Mouse (Mus musculus) MEL (cell line): ENCODE measurements around the gene Fgfr2. TPM values are rescaled to one million over a fixed set of nuclear protein-coding genes. Genes with fewer than 3 reads are reported as not detected.

Experiments
- DNase-seq: peaks from one replicate; pipeline ENCODE4 v3.0.0; 2011; ENCODE audit warnings: low read depth, low spot score
- H3K27ac ChIP-seq: 2 replicates; pipeline ENCODE4 v1.5.1; 2012; ENCODE audit warnings: low read depth, mild to moderate bottlenecking, control low read depth, low read length, moderate library complexity; ENCODE audit not compliant: control insufficient read depth
- H3K27me3 ChIP-seq, 2 experiments: fragments of 150-350 bp in 1 of 2; sonication (generic) in 1 of 2; 2 replicates each; pipeline ENCODE4 v1.6.1; 2012; ENCODE audit warnings: low read length in 2 of 2, mild to moderate bottlenecking in 2 of 2, improper control_type of control experiment in 1 of 2, moderate library complexity in 1 of 2; ENCODE audit not compliant: insufficient read depth in 2 of 2, control insufficient read depth in 1 of 2
- H3K36me3 ChIP-seq, 2 experiments: 2 replicates each; pipeline ENCODE4 v1.6.1; 2012 to 2014; ENCODE audit warnings: low read length in 2 of 2, improper control_type of control experiment in 1 of 2, inconsistent platforms in 1 of 2, mild to moderate bottlenecking in 1 of 2; ENCODE audit not compliant: insufficient read depth in 2 of 2, control insufficient read depth in 1 of 2
- H3K4me1 ChIP-seq, 2 experiments: fragments of 150-350 bp in 1 of 2; sonication (generic) in 1 of 2; 2 replicates each; pipeline ENCODE4 v1.6.1; 2012; ENCODE audit warnings: low read length in 2 of 2, improper control_type of control experiment in 1 of 2, mild to moderate bottlenecking in 1 of 2; ENCODE audit not compliant: insufficient read depth in 2 of 2, control insufficient read depth in 1 of 2
- H3K4me3 ChIP-seq, 2 experiments: fragments of 150-350 bp in 1 of 2; sonication (generic) in 1 of 2; 2 replicates each; pipeline ENCODE4 v1.5.1; 2012; ENCODE audit warnings: low read depth in 2 of 2, low read length in 2 of 2, mild to moderate bottlenecking in 2 of 2, moderate library complexity in 2 of 2, control low read depth in 1 of 2, improper control_type of control experiment in 1 of 2; ENCODE audit not compliant: control insufficient read depth in 1 of 2, insufficient read depth in 1 of 2
- H3K79me2 ChIP-seq: 2 replicates; pipeline ENCODE4 v1.6.1; 2012; ENCODE audit warnings: mild to moderate bottlenecking, low read length, moderate library complexity; ENCODE audit not compliant: control insufficient read depth, poor library complexity, insufficient read depth
- H3K9ac ChIP-seq: 2 replicates; pipeline ENCODE4 v1.6.1; 2012; ENCODE audit warnings: low read depth, mild to moderate bottlenecking, control low read depth, low read length, moderate library complexity; ENCODE audit not compliant: control insufficient read depth, poor library complexity, severe bottlenecking
- H3K9me3 ChIP-seq: fragments of 150-350 bp; sonication (generic); replicated peaks from 2 replicates; pipeline ENCODE4 v1.6.1; 2012; ENCODE audit warnings: mild to moderate bottlenecking, low read length, improper control_type of control experiment, moderate library complexity; ENCODE audit not compliant: insufficient read depth
- BHLHE40 ChIP-seq: IDR thresholded peaks from 2 replicates; pipeline ENCODE4 v1.6.1; 2012; ENCODE audit warnings: low read depth, mild to moderate bottlenecking, inconsistent platforms, low read length, improper control_type of control experiment, borderline replicate concordance
- GABPA ChIP-seq: IDR thresholded peaks from 2 replicates; pipeline ENCODE4 v1.6.1; 2012; ENCODE audit warnings: low read depth, mild to moderate bottlenecking, inconsistent platforms, low read length, improper control_type of control experiment, moderate library complexity
- GATA1 ChIP-seq: IDR thresholded peaks from 2 replicates; pipeline ENCODE4 v1.6.1; 2011; ENCODE audit warnings: low read depth, low read length, improper control_type of control experiment
- MAX ChIP-seq: IDR thresholded peaks from 2 replicates; pipeline ENCODE4 v1.6.1; 2011; ENCODE audit warnings: low read length, improper control_type of control experiment
- MEF2A ChIP-seq: IDR thresholded peaks from 2 replicates; pipeline ENCODE4 v1.6.1; 2014; ENCODE audit warnings: low read depth, mild to moderate bottlenecking, inconsistent platforms, low read length, improper control_type of control experiment; ENCODE audit not compliant: poor library complexity, insufficient replicate concordance, severe bottlenecking; ENCODE audit errors: extremely low read depth
- MXI1 ChIP-seq: IDR thresholded peaks from 2 replicates; pipeline ENCODE4 v1.6.1; 2011; ENCODE audit warnings: mild to moderate bottlenecking, low read depth, low read length, improper control_type of control experiment
- MYB ChIP-seq: IDR thresholded peaks from 2 replicates; pipeline ENCODE4 v1.6.1; 2011; ENCODE audit warnings: mild to moderate bottlenecking, low read depth, low read length, improper control_type of control experiment
- MYC ChIP-seq: IDR thresholded peaks from 2 replicates; pipeline ENCODE4 v1.6.1; 2011; ENCODE audit warnings: low read depth, mild to moderate bottlenecking, low read length, improper control_type of control experiment, moderate library complexity
- NELFE ChIP-seq: IDR thresholded peaks from 2 replicates; pipeline ENCODE4 v1.6.1; 2011; ENCODE audit warnings: low read depth, low read length, improper control_type of control experiment
- POLR2AphosphoS2 ChIP-seq: IDR thresholded peaks from 2 replicates; pipeline ENCODE4 v1.6.1; 2011; ENCODE audit warnings: low read length, improper control_type of control experiment
- RCOR1 ChIP-seq: IDR thresholded peaks from 2 replicates; pipeline ENCODE4 v1.6.1; 2012; ENCODE audit warnings: low read depth, mild to moderate bottlenecking, inconsistent platforms, low read length, improper control_type of control experiment
- SMC3 ChIP-seq: IDR thresholded peaks from 2 replicates; pipeline ENCODE4 v1.6.1; 2011; ENCODE audit warnings: low read depth, low read length, improper control_type of control experiment
- TAL1 ChIP-seq: IDR thresholded peaks from 2 replicates; pipeline ENCODE4 v1.6.1; 2012; ENCODE audit warnings: mild to moderate bottlenecking, inconsistent platforms, low read length, moderate library complexity, mixed read lengths
- TBP ChIP-seq: IDR thresholded peaks from 2 replicates; pipeline ENCODE4 v1.8.0; 2011; ENCODE audit warnings: low read depth, low read length, improper control_type of control experiment
- TCF12 ChIP-seq: IDR thresholded peaks from 2 replicates; pipeline ENCODE4 v1.6.1; 2014; ENCODE audit warnings: low read depth, mild to moderate bottlenecking, inconsistent platforms, low read length, improper control_type of control experiment, moderate library complexity
- UBTF ChIP-seq: IDR thresholded peaks from 2 replicates; pipeline ENCODE4 v1.6.1; 2012; ENCODE audit warnings: low read depth, mild to moderate bottlenecking, inconsistent platforms, low read length, improper control_type of control experiment, moderate library complexity, borderline replicate concordance; ENCODE audit not compliant: insufficient read depth
- USF2 ChIP-seq, 2 experiments: IDR thresholded peaks; 2 replicates each; pipeline ENCODE4 v1.6.1; 2011 to 2012; ENCODE audit warnings: improper control_type of control experiment in 2 of 2, low read length in 2 of 2, borderline replicate concordance in 1 of 2, inconsistent platforms in 1 of 2, low read depth in 1 of 2, mild to moderate bottlenecking in 1 of 2; ENCODE audit not compliant: insufficient read depth in 1 of 2
- polyA plus RNA-seq, 2 experiments: library from polyadenylated mRNA; stranded (reverse) in 1 of 2; unstranded in 1 of 2; fragments of >175 nt in 1 of 2; fragments of >200 nt in 1 of 2; gene quantifications; 2 replicates each; pipeline versions ENCODE4 v1.2.1 to v1.2.4; 2012; ENCODE audit warnings: low replicate concordance in 2 of 2, low read depth in 1 of 2; ENCODE audit not compliant: insufficient read length in 2 of 2, insufficient read depth in 1 of 2, missing spikeins in 1 of 2
- total RNA-seq: library from RNA; depleted of rRNA; stranded (reverse); fragments of 300-350 nt; gene quantifications from 2 replicates; pipeline ENCODE4 v1.2.3, GENCODE M21; 2012

Fgfr2 gene
- total and polyA plus RNA-seq, 3 experiments: not detected

DNA sequence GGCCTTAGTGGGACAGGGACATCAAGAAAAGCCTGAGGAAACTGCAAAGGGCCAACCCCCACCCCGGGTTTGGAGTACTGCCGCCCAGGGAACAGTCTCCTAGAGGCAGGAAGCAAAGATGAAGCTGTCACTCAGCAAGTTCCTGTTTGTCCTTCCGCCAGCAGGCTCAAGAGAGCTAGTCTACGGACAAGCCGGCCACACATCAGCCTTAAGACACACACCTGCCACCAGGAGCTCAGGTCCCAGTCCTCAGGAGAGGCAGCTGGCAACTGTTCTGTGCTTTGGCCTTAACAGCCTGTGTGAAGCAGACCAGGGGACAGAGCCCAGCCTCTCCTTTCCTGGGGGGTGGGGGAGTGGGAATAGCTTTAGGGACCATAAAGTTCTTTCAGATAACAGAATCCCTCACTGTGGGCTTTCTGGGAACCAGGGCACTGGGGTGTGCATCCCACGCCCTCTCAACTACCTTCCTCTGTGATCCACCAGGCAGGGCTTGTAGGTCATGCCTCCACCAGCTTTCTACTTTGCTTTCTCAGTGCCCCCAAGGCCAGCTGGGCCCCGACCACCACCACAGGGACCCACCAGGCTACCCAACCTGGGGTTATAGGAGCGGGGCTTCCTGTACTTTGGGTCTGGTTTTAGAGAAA is 409.5 kb downstream of the Fgfr2 start:
- Histone ChIP-seq H3K9me3 (no peaks in the 10 kb centered on the region), H3K4me3 (no peak overlapping the region), H3K9ac (no peak overlapping the region), H3K79me2 (no peaks in the 10 kb centered on the region), H3K36me3 (peaks cover 0 to 5% of the 10 kb centered on the region in 2 experiments; a peak in 2 of 4 replicates), H3K27me3 (no peaks in the 10 kb centered on the region), H3K27ac (no peak overlapping the region), H3K4me1 (no peaks in the 10 kb centered on the region; a peak in 1 of 4 replicates)
- no peak for DNase-seq
- TF ChIP-seq GATA1 (no peak), TBP (no peak), TAL1 (no peak)

DNA sequence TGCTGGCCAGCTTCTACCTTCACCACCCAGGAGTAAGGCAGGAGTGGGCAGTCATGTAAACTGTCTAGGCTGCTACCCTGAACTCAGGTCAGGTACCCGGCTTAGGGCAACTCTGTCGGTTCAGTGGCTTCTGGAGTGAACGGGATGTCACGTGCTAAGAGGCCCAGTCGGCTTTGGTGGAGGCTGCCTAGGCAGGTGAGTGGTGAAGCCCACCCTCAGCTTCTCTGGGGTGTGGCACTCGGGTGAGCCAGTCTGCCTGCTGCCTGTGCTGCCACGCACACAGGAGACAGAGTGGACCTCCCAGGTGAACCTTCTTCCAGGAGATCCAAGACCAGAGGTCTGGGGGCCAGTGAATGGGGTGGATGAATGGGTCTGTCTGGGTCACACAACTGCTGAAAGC is 410.2 kb downstream of the Fgfr2 start:
- H3K9me3 ChIP-seq: no peaks in the 10 kb centered on the region
- H3K79me2 ChIP-seq: no peaks in the 10 kb centered on the region
- DNase-seq: no peak
- no peak overlapping the region for H3K4me3 ChIP-seq
- TF ChIP-seq TCF12 (no peak), MXI1 (no peak), GABPA (no peak), UBTF (no peak), MEF2A (no peak), NELFE (no peak), SMC3 (no peak), BHLHE40 (no peak), USF2 (IDR thresholded peaks at IDR 0.05; ENCODE audit: borderline replicate concordance in 1 of 2, insufficient read depth in 1 of 2, low read depth in 1 of 2, low read length in 2 of 2) (no peak), POLR2AphosphoS2 (no peak), MYB (no peak), MYC (no peak), MAX (no peak), RCOR1 (no peak)
- TF ChIP-seq, all 39 proteins: peak for 0
- Histone ChIP-seq H3K36me3 (peaks cover 0 to 5% of the 10 kb centered on the region in 2 experiments; a peak in 2 of 4 replicates), H3K27me3 (no peaks in the 10 kb centered on the region), H3K4me1 (no peaks in the 10 kb centered on the region; a peak in 1 of 4 replicates), H3K9ac (no peak overlapping the region), H3K27ac (no peak overlapping the region)
